Mouse (Mus musculus): ENCODE results near the gene Rasal1.
A peak's percentile ranks its signal among the peaks of the same experiment; 100 is the strongest.

Gene Rasal1

GRCm38 (mm10) chr5:120660816-120661215 is 12.2 kb downstream of the Rasal1 start:
- no peak for DNase-seq

DNA sequence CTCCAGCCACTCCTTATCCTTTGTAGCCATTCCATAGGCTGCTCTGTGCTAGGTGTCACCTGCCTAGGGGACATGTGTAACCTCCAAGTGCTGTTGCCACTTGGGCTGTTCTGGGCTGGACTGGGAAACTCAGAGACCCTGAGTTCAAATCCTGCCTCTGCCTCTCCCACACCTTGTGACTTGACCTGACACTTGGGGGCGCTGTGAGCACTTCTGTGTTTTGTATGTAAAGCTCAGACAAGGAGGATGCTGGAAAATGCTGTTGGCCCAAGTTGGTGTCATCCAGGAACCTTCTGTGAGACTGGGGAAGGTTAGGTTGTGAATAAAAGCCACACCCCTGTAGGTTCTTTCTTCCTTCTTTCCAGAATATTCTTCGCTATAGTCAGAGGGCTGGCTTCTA is 16.3 kb downstream of the Rasal1 start:
- no peak for DNase-seq

- DNase-seq = no peak
Observed at GRCm38 (mm10) chr5:120668761-120669160, 20.1 kb downstream of the Rasal1 start.

DNA sequence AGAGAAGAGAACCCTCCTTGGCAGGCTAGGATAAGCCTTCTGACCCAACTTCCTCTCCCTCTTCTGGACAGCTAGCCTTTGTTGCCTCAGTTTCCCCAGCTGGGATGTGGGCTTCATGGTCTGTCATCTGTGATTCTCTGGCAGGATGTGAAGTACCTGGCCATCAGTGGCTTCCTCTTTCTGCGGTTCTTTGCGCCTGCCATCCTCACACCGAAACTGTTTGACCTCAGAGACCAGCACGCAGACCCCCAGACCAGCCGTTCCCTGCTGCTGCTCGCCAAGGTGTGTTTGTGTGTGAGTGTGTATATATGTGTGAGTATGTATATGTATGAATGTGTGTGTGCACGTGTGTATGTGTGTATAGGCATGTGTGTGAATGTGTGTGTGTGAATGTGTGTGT is 21.5 kb downstream of the Rasal1 start:
- DNase-seq = no peak

- no peak for DNase-seq
Observed at GRCm38 (mm10) chr5:120671865-120672264, 23.3 kb downstream of the Rasal1 start.

GRCm38 (mm10) chr5:120673626-120674025 is 25.0 kb downstream of the Rasal1 start:
- DNase-seq = peak; percentile 66

GRCm38 (mm10) chr5:120674229-120675145 is 25.9 kb downstream of the Rasal1 start:
- DNase-seq = no peak

GRCm38 (mm10) chr5:120677516-120677915 is 28.9 kb downstream of the Rasal1 start:
- no peak for DNase-seq

DNA sequence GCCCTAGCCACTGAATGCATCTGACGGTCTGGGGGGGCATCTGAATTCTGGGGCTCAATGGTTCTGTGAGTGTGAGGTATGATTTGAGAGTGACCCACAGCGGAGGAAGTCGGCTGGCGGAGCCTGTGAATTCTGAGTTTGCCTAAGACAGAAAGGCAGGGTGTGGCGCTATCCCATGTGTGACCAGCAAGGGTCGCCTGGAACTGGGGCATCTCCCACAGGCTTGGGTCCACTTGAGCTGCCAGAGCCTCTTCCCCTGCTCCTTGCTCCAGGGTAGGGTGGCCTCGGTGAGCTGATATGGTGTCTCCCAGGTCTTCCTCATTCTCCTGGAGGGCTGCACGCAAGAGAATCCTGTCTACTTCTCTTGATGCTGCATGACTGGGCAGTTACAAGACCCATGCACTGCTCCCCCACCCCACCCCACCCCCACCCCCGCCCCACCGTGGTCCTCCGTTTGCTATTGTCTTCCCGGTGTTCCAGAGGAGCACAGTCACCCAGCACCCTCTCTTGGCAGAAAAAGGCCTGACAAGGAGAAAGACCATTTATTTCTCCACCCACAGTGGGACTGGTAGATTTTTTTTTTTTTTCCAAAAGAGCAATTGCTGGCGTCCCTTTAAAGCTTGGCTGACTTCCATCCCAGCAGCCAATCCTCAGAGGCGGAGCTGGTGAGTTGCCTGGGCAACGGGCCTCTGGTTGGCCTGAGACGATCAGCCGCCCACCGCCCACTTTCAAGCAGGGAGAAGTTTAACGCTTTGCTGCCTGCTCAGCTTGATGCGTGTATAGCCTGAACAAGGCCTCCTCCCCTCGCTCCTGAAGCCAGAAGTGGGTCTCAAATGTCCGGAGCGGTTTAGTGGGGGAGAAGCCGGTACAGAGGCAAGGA is 31.3 kb downstream of the Rasal1 start:
- peak; percentile 96 for DNase-seq

GRCm38 (mm10) chr5:120680918-120681317 is 32.3 kb downstream of the Rasal1 start:
- peak; percentile 25 for DNase-seq

DNA sequence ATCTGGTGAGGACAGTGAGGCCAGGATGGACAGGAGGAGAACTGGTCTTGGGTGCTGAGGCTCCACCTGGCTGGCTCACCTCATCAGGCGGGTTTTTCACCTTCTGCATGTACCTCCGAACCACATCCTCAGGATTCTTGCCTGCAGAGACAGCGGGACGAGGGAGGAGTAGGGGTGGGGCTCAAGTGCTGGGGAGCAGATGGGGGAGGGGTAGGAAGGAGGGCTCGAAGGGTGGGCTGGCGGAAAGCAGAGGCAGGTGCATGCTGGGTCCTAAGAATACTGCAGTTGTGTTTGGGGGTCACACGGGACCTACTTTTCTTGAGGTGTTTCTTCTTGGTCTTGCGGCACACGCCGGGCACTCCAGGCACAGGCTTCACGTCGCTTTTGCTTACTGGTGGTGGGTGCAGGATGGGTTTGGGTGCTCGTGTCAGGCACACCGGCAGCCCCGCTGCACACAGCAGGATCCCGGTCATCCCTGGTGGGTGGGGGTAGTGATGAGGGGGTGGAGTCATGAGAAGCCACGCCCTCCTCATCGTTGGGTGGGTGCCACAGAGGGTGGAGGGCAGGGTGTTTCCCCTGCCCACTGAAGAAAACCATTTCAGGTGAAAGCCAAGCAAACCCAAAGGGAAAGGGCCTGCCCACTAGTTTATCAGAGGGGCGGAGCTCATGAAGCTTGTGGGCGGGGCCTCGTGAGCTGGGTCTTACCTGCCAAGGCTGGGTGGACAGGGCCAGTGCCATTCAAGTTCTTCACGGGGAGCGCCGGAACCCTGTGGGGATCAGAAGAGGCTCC is 34.6 kb downstream of the Rasal1 start:
- DNase-seq = no peak

- DNase-seq = no peak
Observed at GRCm38 (mm10) chr5:120685678-120686077, 37.1 kb downstream of the Rasal1 start.

- no peak for DNase-seq
Observed at GRCm38 (mm10) chr5:120686749-120687483, 38.3 kb downstream of the Rasal1 start.

DNA sequence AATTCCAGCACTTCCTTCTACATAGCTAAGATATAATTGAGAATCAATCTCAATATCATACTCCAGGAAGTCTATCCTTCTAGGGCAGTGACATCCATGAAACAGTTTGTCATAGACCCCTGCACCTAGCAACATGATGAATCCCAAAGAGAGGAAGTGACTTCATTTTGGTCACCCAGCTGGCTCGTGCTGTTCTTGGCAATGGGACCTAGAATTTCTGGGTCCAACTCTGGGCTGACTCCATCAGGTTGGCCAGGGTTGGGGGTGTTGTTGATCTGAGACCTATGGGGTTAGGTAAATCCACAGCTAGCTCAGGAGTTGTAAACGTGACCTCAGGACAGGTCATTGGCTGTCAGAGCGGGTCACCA is 38.9 kb downstream of the Rasal1 start:
- DNase-seq = no peak

- no peak for DNase-seq
Observed at GRCm38 (mm10) chr5:120687897-120688296, 39.3 kb downstream of the Rasal1 start.

GRCm38 (mm10) chr5:120688434-120688833 is 39.8 kb downstream of the Rasal1 start:
- DNase-seq = no peak

DNA sequence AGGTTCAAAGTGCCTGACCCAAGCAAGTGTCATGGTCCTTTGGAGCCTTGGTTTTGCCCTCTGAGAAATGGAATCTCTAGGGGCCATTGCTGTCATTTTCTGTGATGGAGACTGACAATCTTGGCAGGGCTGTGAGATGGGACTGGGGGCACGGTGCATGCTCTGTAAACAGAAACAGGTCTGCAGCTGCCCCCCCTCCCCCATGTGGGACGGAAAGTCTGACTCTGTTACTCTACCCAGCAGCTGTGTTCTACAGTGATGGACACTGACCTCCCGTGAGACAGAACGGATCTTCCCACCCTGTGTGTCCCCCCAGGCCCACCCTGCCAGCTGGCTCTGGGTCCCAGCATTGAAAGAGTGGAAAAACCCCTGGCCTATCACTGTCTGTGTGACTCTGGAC is 41.8 kb downstream of the Rasal1 start:
- DNase-seq = no peak

GRCm38 (mm10) chr5:120692034-120692433 is 43.4 kb downstream of the Rasal1 start:
- DNase-seq = no peak

- no peak for DNase-seq
Observed at GRCm38 (mm10) chr5:120693931-120694694, 45.5 kb downstream of the Rasal1 start.

DNA sequence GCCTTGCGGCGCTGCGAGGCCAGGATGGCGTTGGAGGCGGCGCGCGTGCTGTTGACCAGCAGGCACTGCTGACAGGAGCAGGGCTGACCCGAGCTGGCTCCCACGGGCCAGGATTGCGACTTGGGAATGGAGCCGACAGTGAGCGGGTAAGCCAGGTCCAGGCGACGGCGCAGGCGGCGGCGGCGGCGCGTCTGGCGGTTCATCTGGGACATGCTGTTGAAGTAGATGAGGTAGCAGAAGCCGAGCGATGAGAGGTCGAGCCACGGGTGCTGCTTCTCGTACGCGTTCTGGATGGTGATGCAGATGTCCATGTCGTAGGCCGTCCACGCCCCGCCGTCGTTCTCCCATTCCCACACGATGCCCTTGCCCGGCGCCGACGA is 46.1 kb downstream of the Rasal1 start:
- peak; percentile 43 for DNase-seq

DNA sequence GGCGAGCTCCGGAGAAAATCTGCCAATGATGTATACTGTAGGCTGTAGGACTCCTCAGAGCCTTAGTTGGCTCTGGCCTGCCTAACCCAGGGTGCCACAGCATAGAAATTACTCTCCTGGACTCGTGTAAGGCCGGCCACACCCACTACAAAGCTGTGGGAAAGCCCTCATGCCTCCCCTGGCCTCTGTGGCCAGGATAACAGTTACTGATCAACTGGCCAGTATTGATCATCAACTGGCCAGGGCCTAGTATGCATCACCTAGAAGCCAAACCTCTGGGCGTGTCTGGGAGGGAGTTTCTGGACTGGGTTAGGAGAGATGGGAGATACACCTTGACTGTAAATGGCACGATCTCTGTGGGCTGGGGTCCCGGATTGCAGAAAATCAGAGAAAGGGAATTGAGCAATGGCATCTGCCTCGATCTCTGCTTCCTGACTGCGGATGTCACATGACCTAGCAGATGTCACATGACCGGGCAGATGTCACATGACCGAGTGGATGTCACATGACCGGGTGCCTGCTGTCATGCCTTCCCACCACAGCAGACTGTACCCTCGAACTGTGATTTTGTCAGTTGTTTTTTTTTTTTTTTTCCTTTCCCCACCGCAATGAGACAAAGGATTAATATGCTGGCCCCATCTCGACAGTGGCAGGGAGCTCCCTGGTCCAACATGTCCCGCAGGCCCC is 47.6 kb downstream of the Rasal1 start:
- no peak for DNase-seq

All from right cerebral cortex, adult 18-20 months (tissue).